In genomic region chr19:24607884-24608283, GRCm38 (mm10) we compare ENCODE assay signal across 18 mouse cellular contexts.
"Had no signal": no experiment of that assay in that cellular context is flagged by ENCODE, and none has a peak within 500 bp of the region (broad histone marks: within the 10 kb centered on the region; RNA-seq: fewer than 3 reads in every experiment).

No protein-coding gene starts in this region.

- H3K9ac ChIP-seq: lung, embryonic 15.5 days; midbrain, embryonic 12.5 days; neural tube, embryonic 13.5 days; neural tube, embryonic 15.5 days; stomach, embryonic 15.5 days had no signal

- H3K27ac ChIP-seq: lung, embryonic 15.5 days; midbrain, embryonic 10.5 days; midbrain, embryonic 12.5 days; neural tube, embryonic 13.5 days; neural tube, embryonic 15.5 days; stomach, embryonic 15.5 days; stomach, postnatal 0 days had no signal

- H3K4me3 ChIP-seq: lung, embryonic 15.5 days; midbrain, embryonic 10.5 days; midbrain, embryonic 12.5 days; myocyte; neural tube, embryonic 13.5 days; neural tube, embryonic 15.5 days; stomach, embryonic 15.5 days had no signal

- H3K27me3 ChIP-seq: lung, embryonic 15.5 days; midbrain, embryonic 12.5 days; neural tube, embryonic 13.5 days; neural tube, embryonic 15.5 days; stomach, embryonic 15.5 days had no signal

- DNase-seq: lung, adult 18-20 months; lung, postnatal 14 days; lung, postnatal 4 days; midbrain, embryonic 14.5 days; right cerebral cortex, postnatal 14 days; thymus, adult 2 months; thymus, postnatal 25 days; thymus, postnatal 4 days had no signal

- H3K36me3 ChIP-seq: lung, embryonic 15.5 days; midbrain, embryonic 10.5 days; midbrain, embryonic 12.5 days; neural tube, embryonic 13.5 days; neural tube, embryonic 15.5 days; stomach, embryonic 15.5 days had no signal

- H3K4me1 ChIP-seq: midbrain, embryonic 12.5 days; neural tube, embryonic 13.5 days; neural tube, embryonic 15.5 days; stomach, embryonic 15.5 days had no signal

- H3K4me2 ChIP-seq: lung, embryonic 15.5 days; midbrain, embryonic 12.5 days; neural tube, embryonic 13.5 days; neural tube, embryonic 15.5 days; stomach, embryonic 15.5 days had no signal

- H3K9me3 ChIP-seq: lung, embryonic 15.5 days; midbrain, embryonic 10.5 days; neural tube, embryonic 15.5 days; stomach, embryonic 15.5 days had no signal

- ATAC-seq: lung, postnatal 0 days; midbrain, embryonic 16.5 days had no signal
